Mouse (Mus musculus) granulocyte monocyte progenitor cell, adult 5-6 weeks (primary cell): Measurements from ENCODE around the gene Zfp13. TPM values are rescaled to one million over a fixed set of nuclear protein-coding genes. Genes with fewer than 3 reads are reported as not detected.

Experiments used
- ATAC-seq: replicated peaks from 2 replicates; pipeline ENCODE4 v1.8.0; 2016; ENCODE audit warnings: mild to moderate bottlenecking, moderate TSS enrichment, inconsistent platforms; ENCODE audit not compliant: poor library complexity, severe bottlenecking
- total RNA-seq, 2 experiments: library from RNA; stranded (forward) in 1 of 2; stranded (reverse) in 1 of 2; fragments of 200-712, 200-1000 nt in 1 of 2; fragments of >200 nt in 1 of 2; fragmentation: Nextera tagmentation in 1 of 2; gene quantifications; 2 replicates each; pipeline ENCODE4 v1.2.3; 2014 to 2017

The Zfp13 gene
- total RNA-seq, 2 experiments from 2014 or later = 0.46 to 1.7 TPM

GRCm38 (mm10) chr17:23551963-23552362 lies 47.3 kb downstream of the Zfp13 start:
- ATAC-seq = no peak

GRCm38 (mm10) chr17:23551416-23551815 lies 47.9 kb downstream of the Zfp13 start:
- no peak for ATAC-seq

- ATAC-seq = peak; percentile 20
Observed at GRCm38 (mm10) chr17:23550856-23551255, 48.4 kb downstream of the Zfp13 start.

- ATAC-seq = peak; percentile 46
Observed at GRCm38 (mm10) chr17:23550188-23550791, 49.0 kb downstream of the Zfp13 start.

GRCm38 (mm10) chr17:23549441-23549840 lies 49.8 kb downstream of the Zfp13 start:
- no peak for ATAC-seq

- peak; percentile 19 for ATAC-seq
Observed at GRCm38 (mm10) chr17:23548615-23549014, 50.7 kb downstream of the Zfp13 start.

GRCm38 (mm10) chr17:23547681-23548443 lies 51.4 kb downstream of the Zfp13 start:
- ATAC-seq = no peak

GRCm38 (mm10) chr17:23546702-23547505 lies 52.4 kb downstream of the Zfp13 start:
- peak; percentile 30 for ATAC-seq

GRCm38 (mm10) chr17:23546333-23546701 lies 53.0 kb downstream of the Zfp13 start:
- peak; percentile 10 for ATAC-seq

GRCm38 (mm10) chr17:23545841-23546240 lies 53.4 kb downstream of the Zfp13 start:
- no peak for ATAC-seq

- ATAC-seq = no peak
Observed at GRCm38 (mm10) chr17:23544766-23545165, 54.5 kb downstream of the Zfp13 start.

GRCm38 (mm10) chr17:23543983-23544382 lies 55.3 kb downstream of the Zfp13 start:
- no peak for ATAC-seq

- no peak for ATAC-seq
Observed at GRCm38 (mm10) chr17:23543325-23543724, 56.0 kb downstream of the Zfp13 start.

- ATAC-seq = no peak
Observed at GRCm38 (mm10) chr17:23542835-23543234, 56.5 kb downstream of the Zfp13 start.

GRCm38 (mm10) chr17:23542004-23542720 lies 57.1 kb downstream of the Zfp13 start:
- ATAC-seq = no peak

- no peak for ATAC-seq
Observed at GRCm38 (mm10) chr17:23540605-23541475, 58.4 kb downstream of the Zfp13 start.

- ATAC-seq = no peak
Observed at GRCm38 (mm10) chr17:23540106-23540505, 59.2 kb downstream of the Zfp13 start.

- ATAC-seq = no peak
Observed at GRCm38 (mm10) chr17:23539608-23540007, 59.7 kb downstream of the Zfp13 start.

- no peak for ATAC-seq
Observed at GRCm38 (mm10) chr17:23538299-23539015, 60.8 kb downstream of the Zfp13 start.
